Mouse (Mus musculus) T-cell, adult 2 months (primary cell): Measurements from ENCODE around the gene 1700007K13Rik.

Source experiments
- DNase-seq: peaks from one replicate; pipeline ENCODE4 v3.0.0; 2022; ENCODE audit warnings: low spot score

The 1700007K13Rik gene

GRCm38 (mm10) chr2:28415387-28416024 lies 50.6 kb downstream of the 1700007K13Rik start:
- DNase-seq, result no peak

GRCm38 (mm10) chr2:28414757-28415137 lies 51.4 kb downstream of the 1700007K13Rik start:
- DNase-seq, result no peak

- DNase-seq, result no peak
These were observed 51.9 kb downstream of the 1700007K13Rik start for GRCm38 (mm10) chr2:28414116-28414756.

GRCm38 (mm10) chr2:28412936-28413335 lies 53.2 kb downstream of the 1700007K13Rik start:
- no peak for DNase-seq
